Mouse (Mus musculus): ENCODE results near the gene Agbl1.

DNA sequence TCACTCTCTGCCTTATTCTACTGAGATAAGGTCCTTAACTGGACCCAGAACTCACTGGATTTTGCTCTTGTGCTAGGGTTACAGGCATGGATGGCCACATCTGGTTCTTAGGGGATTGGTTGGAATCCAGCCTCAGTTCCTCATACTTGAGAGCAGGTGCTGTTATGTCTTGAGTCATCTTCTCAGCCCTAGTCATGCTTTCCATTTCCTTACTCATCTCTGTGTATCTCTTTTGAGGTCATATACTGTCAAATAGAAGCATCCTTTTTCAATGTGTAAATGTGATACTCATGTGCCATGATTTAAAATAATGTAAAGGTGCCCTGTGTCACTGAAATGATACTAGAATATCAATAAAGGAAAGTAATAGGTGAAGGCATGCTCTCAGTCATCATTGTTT, 705.5 kb downstream of the Agbl1 start:
- no peak for TF ChIP-seq CTCF (IDR thresholded peaks at IDR 0.05)
- no peak for TF ChIP-seq POLR2A (IDR thresholded peaks at IDR 0.05; ENCODE audit: insufficient read depth, low read depth, low read length)
